Mouse (Mus musculus): ENCODE results near the gene Sfxn1. TPM values are rescaled to one million over a fixed set of nuclear protein-coding genes. Genes with fewer than 3 reads are reported as not detected.

Sfxn1 gene
- total RNA-seq (2014; fragmentation: Nextera tagmentation): 122 and 132 TPM in 2 replicates
- 88.9 and 90.9 TPM in 2 replicates for total RNA-seq (2017)

DNA sequence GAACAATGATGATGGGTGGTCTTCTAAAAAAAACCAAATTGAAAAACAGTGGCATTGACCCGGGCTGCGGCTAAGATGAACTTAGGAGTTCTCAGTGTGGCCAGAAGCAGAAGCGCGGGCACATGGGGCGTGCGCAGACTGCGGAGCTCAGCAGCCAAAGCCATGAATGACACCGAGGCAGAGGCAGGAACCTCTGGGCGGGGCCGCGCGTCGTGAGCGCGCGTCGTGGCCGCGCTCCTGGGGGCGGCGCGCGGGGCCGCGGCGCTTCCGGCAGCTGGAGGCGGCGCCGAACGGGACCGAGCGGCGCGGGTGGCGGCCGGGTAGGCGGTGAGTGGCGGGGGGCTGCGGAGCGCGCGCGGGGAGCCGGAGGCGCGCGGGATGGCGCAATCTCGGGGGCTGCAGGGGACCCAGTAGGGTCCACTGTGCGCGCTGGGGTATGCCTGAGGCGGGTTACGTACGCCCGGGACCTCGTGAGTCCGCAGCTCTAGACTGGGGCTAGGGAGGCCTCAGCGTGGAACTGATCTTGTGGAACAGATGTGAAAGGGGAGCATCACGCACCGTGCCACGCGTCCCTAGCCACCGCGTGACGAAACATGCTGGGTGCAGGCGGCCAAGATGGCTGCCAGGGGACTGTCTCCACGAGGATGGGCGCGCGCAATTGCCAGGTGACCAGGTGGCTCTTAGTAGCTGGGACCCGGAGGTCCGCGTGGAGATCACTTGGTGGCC is at the start of gene Sfxn1:
TSS of gene Sfxn1 (plus strand) at position 264 of the 726 bp plus-strand sequence.
- peak; percentile 90 for ATAC-seq (replicated peaks; ENCODE audit: poor library complexity, severe bottlenecking)

DNA sequence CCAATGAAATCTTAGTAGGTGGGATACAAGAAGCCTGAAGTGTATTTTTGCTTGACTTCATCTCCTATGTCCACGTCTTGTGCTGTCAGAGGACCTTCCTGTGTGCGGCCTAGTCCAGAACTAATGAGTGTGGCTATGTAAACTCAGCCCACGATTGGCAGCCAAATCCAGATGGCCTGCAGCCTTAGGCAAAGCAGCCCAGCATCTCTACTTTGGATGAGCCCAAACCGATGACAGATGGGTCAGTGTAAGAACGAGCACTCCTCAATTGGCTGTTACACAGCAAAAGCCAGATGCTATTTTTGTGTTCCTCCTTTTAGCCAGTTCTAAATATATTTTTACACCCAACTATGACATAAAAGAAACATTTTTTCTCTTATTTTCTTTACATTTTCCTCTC is 48.4 kb upstream of the Sfxn1 start:
- no peak for ATAC-seq (replicated peaks; ENCODE audit: poor library complexity, severe bottlenecking)

DNA sequence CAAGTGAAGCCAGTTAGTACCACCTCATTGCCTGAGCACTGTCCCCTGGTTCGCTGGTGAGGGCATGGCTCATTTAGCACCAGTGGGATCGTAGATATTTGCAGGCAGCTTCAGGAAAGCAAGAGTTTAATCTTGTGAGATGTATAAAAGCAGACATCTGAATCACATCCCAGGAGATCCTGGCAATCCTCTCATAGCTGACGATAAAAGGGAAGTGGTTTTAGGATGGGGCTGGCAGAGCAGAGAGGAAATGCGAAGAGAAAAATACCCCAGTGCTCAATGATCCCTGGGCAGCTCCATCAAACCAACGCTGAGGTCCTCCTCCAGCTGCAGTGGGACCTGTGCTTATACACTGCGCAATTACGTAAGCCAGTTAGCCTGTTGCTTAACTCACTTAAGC is 44.6 kb upstream of the Sfxn1 start:
- no peak for ATAC-seq (replicated peaks; ENCODE audit: poor library complexity, severe bottlenecking)

DNA sequence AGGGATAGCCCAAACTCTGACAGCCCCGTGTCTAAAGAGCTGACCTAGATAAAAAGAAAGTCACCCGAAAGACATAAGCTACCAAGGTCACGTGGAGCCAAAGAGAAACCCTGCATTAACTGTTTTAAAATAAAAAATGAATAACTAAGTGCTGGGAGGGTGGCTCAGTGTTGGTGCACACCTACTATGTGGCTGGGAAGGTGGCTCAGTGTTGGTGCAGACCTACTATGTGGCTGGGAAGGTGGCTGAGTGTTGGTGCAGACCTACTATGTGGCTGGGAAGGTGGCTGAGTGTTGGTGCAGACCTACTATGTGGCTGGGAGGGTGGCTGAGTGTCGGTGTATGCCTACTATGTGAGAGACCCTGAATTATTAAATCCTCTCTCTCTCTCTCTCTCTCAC is 38.0 kb upstream of the Sfxn1 start:
- ATAC-seq (replicated peaks; ENCODE audit: poor library complexity, severe bottlenecking): no peak

- ATAC-seq (replicated peaks; ENCODE audit: poor library complexity, severe bottlenecking): no peak
Measured at GRCm38 (mm10) chr13:54035541-54035940, 36.1 kb upstream of the Sfxn1 start.

DNA sequence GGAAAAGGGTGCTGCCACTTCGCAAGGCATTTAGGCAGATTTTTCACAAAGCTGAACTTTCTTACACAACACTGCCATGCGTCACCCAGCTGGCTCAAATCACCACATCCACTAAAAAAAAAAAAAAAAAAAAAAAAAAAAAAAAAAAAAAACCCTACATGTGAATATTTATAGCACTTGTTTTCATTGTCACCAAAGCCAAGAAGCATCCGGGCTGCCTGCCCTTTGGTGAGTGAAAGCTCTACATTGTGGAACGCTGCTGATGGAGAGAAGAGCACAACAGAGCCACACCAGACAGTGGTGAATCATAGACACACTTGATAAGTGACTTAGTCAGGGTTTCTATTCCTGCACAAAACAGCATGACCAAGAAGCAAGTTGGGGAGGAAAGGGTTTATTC is 33.7 kb upstream of the Sfxn1 start:
- no peak for ATAC-seq (replicated peaks; ENCODE audit: poor library complexity, severe bottlenecking)

DNA sequence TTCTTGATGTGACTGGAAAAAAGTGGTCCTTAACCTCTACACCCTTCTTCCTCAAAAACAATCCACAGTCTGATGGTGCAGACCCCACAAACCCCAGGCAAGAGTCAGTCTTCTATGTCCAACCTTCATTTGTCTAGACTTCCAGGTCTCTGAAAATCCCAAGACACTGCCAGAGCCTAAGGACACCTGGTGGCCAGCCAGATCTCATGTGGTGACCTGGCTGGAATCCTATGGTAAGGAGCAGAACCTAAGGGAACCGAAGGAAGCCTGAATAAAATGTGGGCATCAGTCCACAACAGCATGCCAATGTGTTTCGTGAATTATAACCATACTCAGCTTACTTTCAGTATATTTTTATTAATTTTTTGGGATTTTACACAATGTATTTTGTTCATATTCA is 31.4 kb upstream of the Sfxn1 start:
- no peak for ATAC-seq (replicated peaks; ENCODE audit: poor library complexity, severe bottlenecking)

GRCm38 (mm10) chr13:54048679-54049352 is 22.9 kb upstream of the Sfxn1 start:
- no peak for ATAC-seq (replicated peaks; ENCODE audit: poor library complexity, severe bottlenecking)

DNA sequence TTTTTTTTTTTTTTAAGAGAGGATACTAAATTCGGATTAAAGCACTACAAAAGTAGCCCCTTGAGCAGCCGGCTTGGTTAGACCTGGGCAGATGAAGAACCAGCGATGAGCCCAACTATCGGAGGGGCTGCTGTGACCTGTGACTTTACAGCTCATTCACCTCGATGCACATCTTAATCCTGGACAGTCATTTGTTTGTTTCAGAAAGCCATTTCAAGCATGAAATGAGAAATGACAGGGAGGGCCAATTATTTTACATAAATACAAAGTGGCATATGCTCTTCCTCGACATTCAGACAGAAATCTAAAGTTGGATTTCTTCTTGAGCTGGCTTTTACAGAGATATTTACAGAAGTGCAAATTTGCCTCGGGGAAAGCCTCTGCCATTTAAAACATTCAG is 20.0 kb upstream of the Sfxn1 start:
- no peak for ATAC-seq (replicated peaks; ENCODE audit: poor library complexity, severe bottlenecking)

DNA sequence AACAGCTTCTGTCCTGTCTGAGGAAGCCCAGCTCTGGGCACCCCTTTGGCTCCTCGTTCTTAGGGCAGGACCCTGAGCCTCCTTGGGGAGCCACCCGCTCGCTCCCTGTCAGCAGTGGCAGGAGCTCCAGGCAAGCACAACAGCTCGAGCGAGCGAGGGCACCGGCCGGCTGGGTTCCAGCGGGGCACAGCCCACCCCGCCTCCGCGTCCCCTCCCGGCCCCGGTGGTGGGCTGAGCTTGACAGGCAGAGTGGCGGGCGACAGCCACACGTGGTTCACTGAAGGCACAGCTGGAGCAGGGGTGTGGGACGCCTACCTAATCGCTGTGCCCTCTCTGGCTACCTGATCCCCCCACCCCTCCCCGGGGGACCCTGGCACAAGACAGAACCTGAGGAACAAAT is 16.7 kb upstream of the Sfxn1 start:
- ATAC-seq (replicated peaks; ENCODE audit: poor library complexity, severe bottlenecking): no peak

DNA sequence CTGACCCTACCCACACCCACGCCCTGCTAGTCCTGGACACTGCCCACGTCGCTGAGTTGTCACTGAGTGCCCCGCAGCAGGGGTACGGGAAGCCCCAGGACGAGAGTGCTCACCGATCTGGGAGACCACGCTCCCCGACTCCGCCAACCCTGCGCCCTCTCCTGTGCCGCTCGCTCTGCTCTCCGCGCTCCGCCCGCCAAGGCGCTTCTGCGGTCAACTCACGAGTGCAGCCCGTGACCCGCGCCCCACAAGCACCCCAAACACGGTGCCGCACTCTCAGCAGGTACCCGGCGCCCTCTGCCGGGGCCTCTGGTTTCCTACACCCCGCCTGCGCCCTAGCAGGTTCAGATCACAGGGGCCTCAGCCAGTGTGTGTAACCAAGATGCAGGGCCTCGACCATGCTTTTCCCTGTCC is 16.2 kb upstream of the Sfxn1 start, which contains the start of gene Drd1:
TSS of gene Drd1 (minus strand) at position 258 of the 414 bp plus-strand sequence.
- ATAC-seq (replicated peaks; ENCODE audit: poor library complexity, severe bottlenecking): peak; percentile 97

GRCm38 (mm10) chr13:54062068-54062467 is 9.6 kb upstream of the Sfxn1 start:
- no peak for ATAC-seq (replicated peaks; ENCODE audit: poor library complexity, severe bottlenecking)

- no peak for ATAC-seq (replicated peaks; ENCODE audit: poor library complexity, severe bottlenecking)
Measured at GRCm38 (mm10) chr13:54063292-54063691, 8.4 kb upstream of the Sfxn1 start.

- no peak for ATAC-seq (replicated peaks; ENCODE audit: poor library complexity, severe bottlenecking)
Measured at GRCm38 (mm10) chr13:54066081-54066746, 5.5 kb upstream of the Sfxn1 start.

- no peak for ATAC-seq (replicated peaks; ENCODE audit: poor library complexity, severe bottlenecking)
Measured at GRCm38 (mm10) chr13:54067617-54068166, 4.0 kb upstream of the Sfxn1 start.

DNA sequence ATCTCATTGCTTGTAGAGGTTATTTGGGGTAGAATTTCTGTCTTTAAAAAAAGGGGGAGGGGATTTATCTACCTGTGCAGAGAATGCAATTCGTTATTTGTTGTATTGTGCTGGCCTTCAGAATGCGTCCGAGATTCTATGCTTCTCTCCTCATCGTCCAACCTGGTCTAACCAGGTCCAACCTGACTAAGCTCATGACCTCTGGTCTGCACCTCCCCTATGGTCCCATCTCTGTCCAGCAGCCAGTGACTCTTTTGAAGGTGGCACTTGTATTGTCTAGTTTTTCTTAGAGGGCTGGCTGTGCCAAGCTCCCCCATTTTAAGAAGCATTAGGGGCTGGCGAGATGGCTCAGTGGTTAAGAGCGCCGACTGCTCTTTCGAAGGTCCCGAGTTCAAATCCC is 658 bp upstream of the Sfxn1 start:
- no peak for ATAC-seq (replicated peaks; ENCODE audit: poor library complexity, severe bottlenecking)

DNA sequence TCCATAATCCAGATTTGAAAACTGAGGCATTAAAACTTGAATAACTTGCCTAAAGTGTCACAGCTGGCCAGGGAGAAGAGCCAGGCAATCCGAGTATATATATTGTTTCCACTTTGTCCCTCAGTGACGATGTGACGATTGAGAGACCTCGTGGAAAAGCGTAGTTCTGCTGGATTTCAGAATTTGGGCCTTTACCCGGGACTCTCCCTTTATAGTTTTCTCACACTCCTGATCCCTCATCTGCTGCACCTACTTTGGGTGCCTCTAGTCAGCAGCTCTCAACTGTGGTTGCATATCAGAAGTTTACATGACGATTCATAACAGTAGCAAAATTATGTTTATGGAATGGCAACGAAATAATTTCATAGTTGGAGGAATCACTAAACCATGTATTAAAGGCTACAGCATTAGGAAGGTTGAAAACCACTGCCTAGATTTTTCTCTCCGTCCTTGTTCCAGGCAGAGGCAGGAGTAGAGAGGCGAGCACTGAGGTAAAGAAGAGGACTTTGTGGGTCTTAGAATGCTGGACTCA is 923 bp downstream of the Sfxn1 start:
- ATAC-seq (replicated peaks; ENCODE audit: poor library complexity, severe bottlenecking): no peak

DNA sequence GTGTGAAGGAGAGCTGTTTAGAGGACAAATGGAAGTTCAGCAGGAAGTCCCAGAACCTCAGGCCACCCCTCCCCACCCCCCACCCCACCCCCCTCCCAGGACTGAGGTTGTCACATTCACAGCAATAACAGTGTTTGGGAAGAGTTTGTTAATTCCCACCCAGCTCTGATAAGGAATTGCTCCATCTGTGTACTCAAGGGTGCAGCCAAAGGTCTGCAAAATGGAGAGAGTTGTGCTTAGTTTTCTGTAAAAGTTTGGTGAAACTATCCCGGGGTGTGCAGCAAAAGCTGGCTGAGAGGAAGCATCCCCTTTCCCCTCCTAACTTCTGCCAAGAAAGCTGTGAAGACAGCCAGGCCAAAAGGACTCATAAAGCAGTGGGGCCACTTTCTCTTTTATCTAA is 1.4 kb downstream of the Sfxn1 start:
- ATAC-seq (replicated peaks; ENCODE audit: poor library complexity, severe bottlenecking): no peak

- peak; percentile 36 for ATAC-seq (replicated peaks; ENCODE audit: poor library complexity, severe bottlenecking)
Measured at GRCm38 (mm10) chr13:54073491-54073890, 1.8 kb downstream of the Sfxn1 start.

- no peak for ATAC-seq (replicated peaks; ENCODE audit: poor library complexity, severe bottlenecking)
Measured at GRCm38 (mm10) chr13:54075416-54075815, 3.7 kb downstream of the Sfxn1 start.

DNA sequence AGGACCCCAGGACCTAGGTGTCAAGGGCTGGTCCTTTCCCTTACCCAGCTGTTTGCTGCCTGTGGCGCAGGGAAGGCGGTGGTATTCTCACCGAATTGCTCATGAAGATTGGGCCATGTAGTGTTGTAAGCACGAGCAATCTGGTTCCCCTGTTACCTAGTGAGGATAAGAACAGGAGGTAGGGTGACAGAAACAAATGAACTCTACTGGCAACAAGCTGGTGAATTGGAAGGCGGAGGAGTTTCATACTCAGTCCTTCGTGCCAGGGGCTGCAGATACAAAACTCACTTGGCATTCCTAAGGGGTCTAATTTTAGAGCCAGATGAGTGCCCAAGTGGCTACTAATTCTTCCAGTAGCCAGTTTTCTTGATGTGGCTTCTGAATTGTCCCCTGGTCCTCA is 4.4 kb downstream of the Sfxn1 start:
- no peak for ATAC-seq (replicated peaks; ENCODE audit: poor library complexity, severe bottlenecking)
